Mouse (Mus musculus) limb, embryonic 13.5 days (tissue): ENCODE measurements around the gene Pin1. TPM values are rescaled to one million over a fixed set of nuclear protein-coding genes. Genes with fewer than 3 reads are reported as not detected.
"Not testable (repeated sequence)": the region's sequence is repeated elsewhere in the genome, so short reads cannot be mapped to it uniquely, and the experiment has no call there.

Experiments used
- ATAC-seq: fragments of 200-750 bp; cut with Nextera tagmentation; 2 replicates; pipeline ENCODE4 v1.8.0; 2017; ENCODE audit warnings: low read depth, moderate number of reproducible peaks, moderate TSS enrichment; ENCODE audit not compliant: low FRiP score
- H3K27ac ChIP-seq: fragments of 300-500 bp; sonication (generic); 2 replicates; pipeline ENCODE4 v1.5.1; 2015; ENCODE audit warnings: inconsistent platforms, mild to moderate bottlenecking, moderate library complexity
- H3K27me3 ChIP-seq: fragments of 300-500 bp; sonication (generic); 2 replicates; pipeline ENCODE4 v1.6.1; 2015; ENCODE audit warnings: mild to moderate bottlenecking, inconsistent platforms
- H3K36me3 ChIP-seq: fragments of 300-500 bp; sonication (generic); 2 replicates; pipeline ENCODE4 v1.6.1; 2015; ENCODE audit warnings: inconsistent platforms, mild to moderate bottlenecking, moderate library complexity
- H3K4me1 ChIP-seq: fragments of 300-500 bp; sonication (generic); 2 replicates; pipeline ENCODE4 v1.6.1; 2015; ENCODE audit warnings: inconsistent platforms
- H3K4me2 ChIP-seq: fragments of 300-500 bp; sonication (generic); replicated peaks from 2 replicates; pipeline ENCODE4 v1.6.1; 2015; ENCODE audit warnings: inconsistent platforms, mild to moderate bottlenecking, moderate library complexity
- H3K4me3 ChIP-seq: fragments of 300-500 bp; sonication (generic); 2 replicates; pipeline ENCODE4 v1.5.1; 2015; ENCODE audit warnings: moderate library complexity, mild to moderate bottlenecking, inconsistent platforms
- H3K9ac ChIP-seq: fragments of 300-500 bp; sonication (generic); 2 replicates; pipeline ENCODE4 v1.6.1; 2015; ENCODE audit warnings: mild to moderate bottlenecking, inconsistent platforms
- H3K9me3 ChIP-seq: fragments of 300-500 bp; sonication (generic); 2 replicates; pipeline ENCODE4 v1.6.1; 2016; ENCODE audit warnings: inconsistent platforms
- WGBS: fragments of 180-500 bp; shearing (Covaris S2); methylation state at CpG from one replicate; pipeline ENCODE4 v1.1.7; 2015; 5-methylcytosine and 5-hydroxymethylcytosine counted together
- polyA plus RNA-seq: library from polyadenylated mRNA; unstranded; fragments of >200 nt; fragmentation: Nextera tagmentation; extraction: Ambion mirVana; gene quantifications from 2 replicates; pipeline ENCODE4 v1.2.1, GENCODE M21; 2015

Gene Pin1
- polyA plus RNA-seq, 1 experiment from 2014 or later, result 49.9 TPM

- Histone ChIP-seq H3K4me3 (no peak overlapping the region), H3K9ac (no peak overlapping the region), H3K27ac (no peak overlapping the region), H3K9me3 (no peaks in the 10 kb centered on the region), H3K4me1 (no peaks in the 10 kb centered on the region), H3K27me3 (peaks cover 15% of the 10 kb centered on the region), H3K36me3 (no peaks in the 10 kb centered on the region), H3K4me2 (no peak overlapping the region)
- no peak for ATAC-seq
- WGBS, result 8% methylated on average over 4 of the region's 4 CpGs
Measured at GRCm38 (mm10) chr9:20689913-20690312, 38.0 kb downstream of the Pin1 start.

- 92% methylated on average over 2 of the region's 2 CpGs for WGBS
- peaks cover 20% of the 10 kb centered on the region for H3K27me3 ChIP-seq
- H3K4me2 ChIP-seq, H3K4me1 ChIP-seq, ATAC-seq, H3K4me3 ChIP-seq, H3K9me3 ChIP-seq, H3K36me3 ChIP-seq, H3K27ac ChIP-seq, H3K9ac ChIP-seq: not testable (repeated sequence)
Measured at GRCm38 (mm10) chr9:20690449-20690848, 38.6 kb downstream of the Pin1 start.

- Histone ChIP-seq H3K4me3 (no peak overlapping the region), H3K4me1 (no peaks in the 10 kb centered on the region), H3K9me3 (no peaks in the 10 kb centered on the region), H3K27me3 (peaks cover 44% of the 10 kb centered on the region), H3K27ac (no peak overlapping the region), H3K36me3 (no peaks in the 10 kb centered on the region), H3K4me2 (no peak overlapping the region), H3K9ac (no peak overlapping the region)
- ATAC-seq, result no peak
- 81% methylated on average over 3 of the region's 3 CpGs for WGBS
Measured at GRCm38 (mm10) chr9:20692863-20693262, 41.0 kb downstream of the Pin1 start.

- H3K4me2 ChIP-seq, result peak overlapping the region; percentile 57
- no peaks in the 10 kb centered on the region for H3K9me3 ChIP-seq
- H3K9ac ChIP-seq, result peak overlapping the region; percentile 4; the same call in 1 of the 2 replicates
- no peak overlapping the region for H3K27ac ChIP-seq
- H3K36me3 ChIP-seq, result no peaks in the 10 kb centered on the region
- WGBS, result 4% methylated on average over 25 of the region's 25 CpGs
- H3K4me1 ChIP-seq, result no peaks in the 10 kb centered on the region
- no peak for ATAC-seq
- peaks cover 45% of the 10 kb centered on the region for H3K27me3 ChIP-seq
- H3K4me3 ChIP-seq, result peak overlapping the region; percentile 25
Measured at GRCm38 (mm10) chr9:20694721-20695235, 42.9 kb downstream of the Pin1 start.

GRCm38 (mm10) chr9:20696107-20696712, 44.3 kb downstream of the Pin1 start:
- no peak for ATAC-seq

GRCm38 (mm10) chr9:20697466-20697865, 45.6 kb downstream of the Pin1 start:
- no peaks in the 10 kb centered on the region for H3K9me3 ChIP-seq
- WGBS, result 47% methylated on average over 8 of the region's 8 CpGs
- H3K4me1 ChIP-seq, result no peaks in the 10 kb centered on the region
- H3K4me2 ChIP-seq, result no peak overlapping the region
- H3K9ac ChIP-seq, result no peak overlapping the region
- no peak overlapping the region for H3K27ac ChIP-seq
- H3K4me3 ChIP-seq, result no peak overlapping the region
- peaks cover 45% of the 10 kb centered on the region for H3K27me3 ChIP-seq
- no peak for ATAC-seq
- no peaks in the 10 kb centered on the region for H3K36me3 ChIP-seq

More at GRCm38 (mm10) chr9:20696107-20696712, 44.3 kb downstream of the Pin1 start:
- H3K4me3 ChIP-seq, result no peak overlapping the region
- no peak overlapping the region for H3K27ac ChIP-seq
- H3K4me1 ChIP-seq, result no peaks in the 10 kb centered on the region
- H3K9ac ChIP-seq, result no peak overlapping the region
- H3K4me2 ChIP-seq, result no peak overlapping the region
- no peaks in the 10 kb centered on the region for H3K9me3 ChIP-seq
- H3K36me3 ChIP-seq, result no peaks in the 10 kb centered on the region
- 78% methylated on average over 5 of the region's 5 CpGs for WGBS
- H3K27me3 ChIP-seq, result peaks cover 45% of the 10 kb centered on the region

- H3K27ac ChIP-seq, result no peak overlapping the region
- H3K27me3 ChIP-seq, result no peaks in the 10 kb centered on the region
- H3K9ac ChIP-seq, result no peak overlapping the region
- no peak for ATAC-seq
- H3K4me3 ChIP-seq, result no peak overlapping the region
- no peaks in the 10 kb centered on the region for H3K9me3 ChIP-seq
- no peak overlapping the region for H3K4me2 ChIP-seq
- WGBS, result 73% methylated on average over 8 of the region's 8 CpGs
- H3K4me1 ChIP-seq, result no peaks in the 10 kb centered on the region
- no peaks in the 10 kb centered on the region for H3K36me3 ChIP-seq
Measured at GRCm38 (mm10) chr9:20703832-20704380, 52.0 kb downstream of the Pin1 start.

GRCm38 (mm10) chr9:20705420-20705819, 53.5 kb downstream of the Pin1 start:
- H3K27me3 ChIP-seq, result no peaks in the 10 kb centered on the region
- H3K9me3 ChIP-seq, result no peaks in the 10 kb centered on the region
- H3K4me1 ChIP-seq, result no peaks in the 10 kb centered on the region
- no peak overlapping the region for H3K4me3 ChIP-seq
- H3K36me3 ChIP-seq, result no peaks in the 10 kb centered on the region
- no peak overlapping the region for H3K9ac ChIP-seq
- no peak for ATAC-seq
- no peak overlapping the region for H3K4me2 ChIP-seq
- no peak overlapping the region for H3K27ac ChIP-seq

GRCm38 (mm10) chr9:20705981-20706380, 54.1 kb downstream of the Pin1 start:
- no peaks in the 10 kb centered on the region for H3K9me3 ChIP-seq
- no peaks in the 10 kb centered on the region for H3K27me3 ChIP-seq
- H3K4me2 ChIP-seq, result no peak overlapping the region
- no peak for ATAC-seq
- H3K9ac ChIP-seq, result no peak overlapping the region
- no peak overlapping the region for H3K4me3 ChIP-seq
- no peaks in the 10 kb centered on the region for H3K4me1 ChIP-seq
- H3K27ac ChIP-seq, result no peak overlapping the region
- no peaks in the 10 kb centered on the region for H3K36me3 ChIP-seq
- 25% methylated on average over 4 of the region's 4 CpGs for WGBS

- H3K36me3 ChIP-seq, result no peaks in the 10 kb centered on the region
- no peak overlapping the region for H3K9ac ChIP-seq
- no peaks in the 10 kb centered on the region for H3K9me3 ChIP-seq
- H3K27me3 ChIP-seq, result 0 out of 2 replicates have a peak, but pooled peaks cover 2% of the 10 kb centered on the region
- H3K4me3 ChIP-seq, result no peak overlapping the region
- ATAC-seq, result no peak
- H3K4me2 ChIP-seq, result no peak overlapping the region
- no peaks in the 10 kb centered on the region for H3K4me1 ChIP-seq
- H3K27ac ChIP-seq, result no peak overlapping the region
- WGBS, result 78% methylated on average over 3 of the region's 3 CpGs
Measured at GRCm38 (mm10) chr9:20710471-20710870, 58.6 kb downstream of the Pin1 start.

GRCm38 (mm10) chr9:20712934-20713477, 61.1 kb downstream of the Pin1 start:
- WGBS, result 76% methylated on average over 5 of the region's 5 CpGs
- Histone ChIP-seq H3K27ac (no peak overlapping the region), H3K4me1 (no peaks in the 10 kb centered on the region), H3K36me3 (no peaks in the 10 kb centered on the region), H3K4me2 (no peak overlapping the region), H3K9ac (no peak overlapping the region), H3K9me3 (no peaks in the 10 kb centered on the region), H3K4me3 (no peak overlapping the region), H3K27me3 (0 out of 2 replicates have a peak, but pooled peaks cover 2% of the 10 kb centered on the region)
- ATAC-seq, result no peak

GRCm38 (mm10) chr9:20713478-20713987, 61.6 kb downstream of the Pin1 start:
- ATAC-seq, result no peak
- Histone ChIP-seq H3K4me1 (no peaks in the 10 kb centered on the region), H3K9me3 (no peaks in the 10 kb centered on the region), H3K27me3 (0 out of 2 replicates have a peak, but pooled peaks cover 2% of the 10 kb centered on the region), H3K4me2 (no peak overlapping the region), H3K27ac (no peak overlapping the region), H3K9ac (no peak overlapping the region), H3K4me3 (no peak overlapping the region), H3K36me3 (no peaks in the 10 kb centered on the region)
- WGBS, result 45% methylated on average over 11 of the region's 11 CpGs
